Mouse (Mus musculus) myocyte (in vitro differentiated cells): ENCODE measurements around the gene Cdc42ep1. TPM values are rescaled to one million over a fixed set of nuclear protein-coding genes. Genes with fewer than 3 reads are reported as not detected.

Source experiments
- H3K27me3 ChIP-seq: one replicate; pipeline ENCODE4 v1.6.1; 2011; ENCODE audit not compliant: control insufficient read depth, insufficient read depth, insufficient read length
- H3K36me3 ChIP-seq: one replicate; pipeline ENCODE4 v1.6.1; 2011; ENCODE audit not compliant: control insufficient read depth, insufficient read depth
- H3K4me2 ChIP-seq: one replicate; pipeline ENCODE4 v1.6.1; 2011; ENCODE audit warnings: low read depth, control low read depth
- H3K4me3 ChIP-seq: one replicate; pipeline ENCODE4 v1.5.1; 2011; ENCODE audit warnings: mild to moderate bottlenecking, control low read depth, moderate library complexity
- H3K79me2 ChIP-seq: one replicate; pipeline ENCODE4 v1.6.1; 2011; ENCODE audit not compliant: control insufficient read depth, insufficient read depth
- H3ac ChIP-seq: one replicate; pipeline ENCODE4 v1.6.1; 2011; ENCODE audit not compliant: control insufficient read depth, insufficient read length
- CEBPB ChIP-seq: IDR thresholded peaks from 2 replicates; pipeline ENCODE4 v1.6.1; 2011; ENCODE audit warnings: mild to moderate bottlenecking, moderate library complexity; ENCODE audit not compliant: poor library complexity, insufficient read depth, severe bottlenecking
- E2F4 ChIP-seq: IDR thresholded peaks from one replicate; pipeline ENCODE4 v1.6.1; 2011; ENCODE audit warnings: mild to moderate bottlenecking, control low read depth, moderate library complexity; ENCODE audit not compliant: insufficient read depth
- MAX ChIP-seq: IDR thresholded peaks from one replicate; pipeline ENCODE4 v1.6.1; 2011; ENCODE audit warnings: low read depth, mild to moderate bottlenecking, control low read depth
- MYOD1 ChIP-seq, 3 experiments: IDR thresholded peaks; one replicate each; pipeline ENCODE4 v1.6.1; 2011; ENCODE audit warnings: control low read depth in 2 of 3, low read depth in 2 of 3, mild to moderate bottlenecking in 2 of 3, moderate library complexity in 1 of 3; ENCODE audit not compliant: insufficient read length in 2 of 3, control insufficient read depth in 1 of 3
- MYOG ChIP-seq, 3 experiments: IDR thresholded peaks; one replicate each; pipeline ENCODE4 v1.6.1; 2011; ENCODE audit warnings: control low read depth in 2 of 3, low read depth in 2 of 3, mild to moderate bottlenecking in 2 of 3; ENCODE audit not compliant: insufficient read length in 2 of 3, control insufficient read depth in 1 of 3, insufficient read depth in 1 of 3
- POLR2A ChIP-seq: IDR thresholded peaks from one replicate; pipeline ENCODE4 v1.6.1; 2011; ENCODE audit warnings: low read depth, mild to moderate bottlenecking, control low read depth, moderate library complexity; ENCODE audit not compliant: insufficient read length
- POLR2AphosphoS2 ChIP-seq: IDR thresholded peaks from one replicate; pipeline ENCODE4 v1.6.1; 2011; ENCODE audit warnings: low read depth, control low read depth; ENCODE audit not compliant: insufficient read length
- REST ChIP-seq: IDR thresholded peaks from one replicate; pipeline ENCODE4 v1.6.1; 2011; ENCODE audit warnings: mild to moderate bottlenecking, control low read depth, moderate library complexity; ENCODE audit not compliant: insufficient read depth, insufficient read length
- SRF ChIP-seq: IDR thresholded peaks from one replicate; pipeline ENCODE4 v1.6.1; 2011; ENCODE audit warnings: low read depth; ENCODE audit not compliant: control insufficient read depth, insufficient read length
- TCF12 ChIP-seq: IDR thresholded peaks from one replicate; pipeline ENCODE4 v1.6.1; 2011; ENCODE audit warnings: mild to moderate bottlenecking, control low read depth; ENCODE audit not compliant: poor library complexity, insufficient read depth, severe bottlenecking
- TCF3 ChIP-seq: IDR thresholded peaks from one replicate; pipeline ENCODE4 v1.6.1; 2011; ENCODE audit warnings: low read depth, control low read depth; ENCODE audit not compliant: insufficient read length
- USF1 ChIP-seq: IDR thresholded peaks from one replicate; pipeline ENCODE4 v1.6.1; 2011; ENCODE audit warnings: low read depth, mild to moderate bottlenecking, control low read depth, moderate library complexity
- polyA plus RNA-seq: library from polyadenylated mRNA; unstranded; fragments of >200 nt; fragmentation: generic; extraction: Trizol; gene quantifications from one replicate; pipeline ENCODE4 v1.2.1, GENCODE M21; 2012; ENCODE audit warnings: missing spikeins

Gene Cdc42ep1
- polyA plus RNA-seq, 1 experiment = 76.0 TPM

DNA sequence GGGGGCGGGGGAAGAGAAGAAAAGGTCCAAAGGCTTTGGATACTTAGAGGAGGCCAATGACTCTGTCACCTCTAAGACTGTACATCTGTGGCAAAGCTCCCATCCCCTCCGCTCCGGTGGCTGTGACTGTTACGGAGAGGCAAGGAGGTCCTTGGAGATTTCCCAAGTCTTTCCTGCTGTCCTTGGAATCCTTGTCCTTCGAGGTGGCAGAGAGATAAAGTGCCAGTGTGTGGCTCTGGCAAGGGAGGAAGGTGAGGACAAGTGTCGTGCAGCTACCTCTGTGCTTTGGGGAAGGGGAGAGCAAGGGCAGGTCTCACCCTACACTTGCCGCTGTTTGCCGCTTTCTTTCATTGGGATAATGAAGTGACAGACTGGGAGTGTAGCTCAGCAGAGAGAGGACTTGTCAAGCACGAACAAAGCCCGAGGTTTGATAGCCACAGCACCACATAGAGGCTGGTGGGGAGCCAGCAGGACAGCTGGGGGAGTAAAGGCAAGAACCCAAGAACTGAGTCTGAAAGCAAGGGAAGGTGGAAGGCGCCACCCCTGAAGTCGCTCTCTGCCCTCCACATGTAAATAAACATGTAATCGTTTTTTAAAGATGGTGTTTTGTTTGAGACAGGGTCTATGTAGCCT lies 31.5 kb downstream of the Cdc42ep1 start:
- TF ChIP-seq USF1 = no peak
- no peak for TF ChIP-seq MAX
- Histone ChIP-seq H3K27me3 (no peaks in the 10 kb centered on the region), H3K79me2 (peaks cover 9% of the 10 kb centered on the region), H3K4me2 (no peak overlapping the region), H3K4me3 (no peak overlapping the region), H3ac (no peak overlapping the region), H3K36me3 (no peaks in the 10 kb centered on the region)

DNA sequence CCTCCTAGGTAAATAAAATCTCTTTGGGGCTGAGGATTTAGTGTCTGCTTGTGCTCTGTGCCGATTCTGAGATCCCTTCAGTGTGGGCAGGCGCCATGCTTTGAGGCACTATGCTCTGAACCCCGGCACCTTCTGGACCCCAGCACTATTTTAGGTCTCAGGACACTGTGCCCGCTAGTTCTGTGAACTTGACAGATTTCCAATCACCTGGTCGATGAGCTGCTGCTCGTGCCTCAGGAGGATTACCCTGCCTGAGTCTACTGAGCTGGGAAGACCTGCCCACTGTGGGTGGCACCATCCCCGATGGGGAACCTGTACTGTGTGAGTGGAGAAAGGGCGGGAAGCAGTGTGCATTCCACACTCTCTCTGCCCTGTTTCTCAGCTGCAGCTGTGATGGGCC lies 32.6 kb downstream of the Cdc42ep1 start:
- H3ac ChIP-seq = no peak overlapping the region
- H3K27me3 ChIP-seq = no peaks in the 10 kb centered on the region
- H3K4me3 ChIP-seq = no peak overlapping the region
- peaks cover 9% of the 10 kb centered on the region for H3K79me2 ChIP-seq
- TF ChIP-seq TCF12 = no peak
- H3K36me3 ChIP-seq = no peaks in the 10 kb centered on the region
- no peak overlapping the region for H3K4me2 ChIP-seq

- Histone ChIP-seq H3K4me2 (no peak overlapping the region), H3ac (no peak overlapping the region), H3K36me3 (no peaks in the 10 kb centered on the region), H3K79me2 (peaks cover 9% of the 10 kb centered on the region), H3K4me3 (peak overlapping the region; percentile 68), H3K27me3 (no peaks in the 10 kb centered on the region)
- TF ChIP-seq POLR2AphosphoS2 (no peak), E2F4 (no peak), POLR2A (no peak), TCF3 (no peak), TCF12 (no peak), MYOG (IDR thresholded peaks at IDR 0.05; ENCODE audit: control insufficient read depth in 1 of 3, insufficient read depth in 1 of 3, insufficient read length in 2 of 3, low read depth in 2 of 3) (no peak), MAX (no peak), SRF (no peak), MYOD1 (IDR thresholded peaks at IDR 0.05; ENCODE audit: control insufficient read depth in 1 of 3, insufficient read length in 2 of 3, low read depth in 2 of 3) (no peak), USF1 (no peak), REST (no peak)
Measured at GRCm38 (mm10) chr15:78875537-78875936, 33.1 kb downstream of the Cdc42ep1 start.

- peak overlapping the region; percentile 68 for H3K4me3 ChIP-seq
- peak overlapping the region; percentile 99 for H3K4me2 ChIP-seq
- no peaks in the 10 kb centered on the region for H3K27me3 ChIP-seq
- TF ChIP-seq POLR2AphosphoS2 = peak; percentile 22
- TF ChIP-seq MYOG (IDR thresholded peaks at IDR 0.05; ENCODE audit: control insufficient read depth in 1 of 3, insufficient read depth in 1 of 3, insufficient read length in 2 of 3, low read depth in 2 of 3) = no peak
- H3K36me3 ChIP-seq = no peaks in the 10 kb centered on the region
- H3ac ChIP-seq = peak overlapping the region; percentile 43
- peaks cover 9% of the 10 kb centered on the region for H3K79me2 ChIP-seq
Measured at GRCm38 (mm10) chr15:78876258-78876696, 33.9 kb downstream of the Cdc42ep1 start.

DNA sequence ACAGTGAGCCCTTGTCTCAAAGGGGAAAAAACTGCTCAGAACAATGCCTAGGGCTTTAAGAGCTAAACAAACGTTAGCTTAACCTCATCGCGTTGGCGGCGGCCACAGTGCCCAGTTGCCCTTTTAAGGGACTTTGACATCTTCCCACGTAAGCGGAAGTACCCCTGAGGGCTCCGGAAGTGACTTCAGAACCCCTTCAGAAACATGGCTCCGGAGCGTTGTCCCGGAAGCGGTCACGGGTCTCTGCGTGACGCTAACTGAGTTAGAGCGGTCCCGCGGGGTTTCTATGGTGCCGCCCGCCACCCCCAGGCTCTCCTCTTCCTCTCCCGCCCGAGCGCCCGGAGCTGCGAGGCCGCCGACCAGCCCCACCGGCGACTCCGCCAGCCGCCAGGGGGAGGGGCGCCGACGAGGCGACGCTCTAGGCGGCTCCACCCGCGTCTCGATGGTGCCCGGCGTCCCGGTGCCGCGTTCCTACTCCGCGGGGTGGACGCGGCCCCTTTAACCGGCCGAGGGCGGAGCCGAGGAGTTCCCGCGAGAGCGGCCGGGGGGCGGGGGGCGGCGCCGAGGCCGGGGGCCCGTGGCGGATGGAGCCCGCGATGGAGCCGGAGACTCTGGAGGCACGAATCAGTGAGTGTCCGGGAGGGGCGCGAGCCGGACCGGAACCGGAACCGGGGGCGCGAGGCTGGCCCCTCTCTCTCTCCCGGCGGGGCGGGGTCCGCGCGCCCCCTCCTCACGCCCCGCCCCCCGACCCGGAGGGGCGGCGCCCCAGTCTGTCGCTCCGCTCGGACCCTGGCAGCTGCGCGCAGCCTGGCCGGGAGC lies 34.8 kb downstream of the Cdc42ep1 start, which contains the start of gene Gga1:
Gene Gga1, plus strand, starts transcription at position 200 of the 819 bp plus-strand sequence.
- peaks cover 9% of the 10 kb centered on the region for H3K79me2 ChIP-seq
- H3K4me3 ChIP-seq = peak within 1 kb of the TSS; percentile 68
- TF ChIP-seq MAX (no peak), REST (no peak), TCF3 (no peak), USF1 (no peak), MYOD1 (IDR thresholded peaks at IDR 0.05; ENCODE audit: control insufficient read depth in 1 of 3, insufficient read length in 2 of 3, low read depth in 2 of 3) (peak in 1 of 3 experiments; percentile 69), CEBPB (no peak), MYOG (IDR thresholded peaks at IDR 0.05; ENCODE audit: control insufficient read depth in 1 of 3, insufficient read depth in 1 of 3, insufficient read length in 2 of 3, low read depth in 2 of 3) (peak in 2 of 3 experiments; percentile 7 to 43), POLR2A (peak; percentile 93), TCF12 (no peak), SRF (peak; percentile 100), POLR2AphosphoS2 (peak; percentile 80)
- no peaks in the 10 kb centered on the region for H3K36me3 ChIP-seq
- peak within 1 kb of the TSS; percentile 99 for H3K4me2 ChIP-seq
- H3ac ChIP-seq = peak within 1 kb of the TSS; percentile 43
- no peaks in the 10 kb centered on the region for H3K27me3 ChIP-seq
